Mouse (Mus musculus): ENCODE results near the gene Apof. TPM values are rescaled to one million over a fixed set of nuclear protein-coding genes. Genes with fewer than 3 reads are reported as not detected.
A peak's percentile ranks its signal among the peaks of the same experiment; 100 is the strongest.

Gene Apof
- polyA plus RNA-seq (2012; rRNA removed) = 0.25 TPM in 2 replicates

DNA sequence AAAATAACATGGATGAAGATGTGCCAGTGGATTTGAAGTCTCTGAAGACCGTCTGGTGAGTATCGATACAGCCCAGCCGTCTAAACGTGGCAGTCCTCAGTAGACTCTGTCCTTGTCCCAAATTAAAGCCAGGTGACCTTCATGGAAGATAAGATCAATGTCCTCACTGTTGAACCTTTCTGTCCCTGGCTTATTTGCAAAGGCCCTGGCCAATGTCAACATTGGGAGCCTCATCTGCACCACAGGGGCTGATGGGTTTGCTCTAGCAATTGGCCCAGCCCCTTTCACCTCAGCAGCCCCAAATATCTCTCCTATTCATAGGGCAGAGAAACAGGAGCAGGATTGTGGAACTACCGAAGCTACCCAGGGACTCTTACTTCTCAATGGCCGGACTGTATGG lies at the start of gene Apof:
TSS of gene Apof (plus strand) at position 301 of the 400 bp plus-strand sequence.
- no peak for DNase-seq (ENCODE audit: low spot score)

DNA sequence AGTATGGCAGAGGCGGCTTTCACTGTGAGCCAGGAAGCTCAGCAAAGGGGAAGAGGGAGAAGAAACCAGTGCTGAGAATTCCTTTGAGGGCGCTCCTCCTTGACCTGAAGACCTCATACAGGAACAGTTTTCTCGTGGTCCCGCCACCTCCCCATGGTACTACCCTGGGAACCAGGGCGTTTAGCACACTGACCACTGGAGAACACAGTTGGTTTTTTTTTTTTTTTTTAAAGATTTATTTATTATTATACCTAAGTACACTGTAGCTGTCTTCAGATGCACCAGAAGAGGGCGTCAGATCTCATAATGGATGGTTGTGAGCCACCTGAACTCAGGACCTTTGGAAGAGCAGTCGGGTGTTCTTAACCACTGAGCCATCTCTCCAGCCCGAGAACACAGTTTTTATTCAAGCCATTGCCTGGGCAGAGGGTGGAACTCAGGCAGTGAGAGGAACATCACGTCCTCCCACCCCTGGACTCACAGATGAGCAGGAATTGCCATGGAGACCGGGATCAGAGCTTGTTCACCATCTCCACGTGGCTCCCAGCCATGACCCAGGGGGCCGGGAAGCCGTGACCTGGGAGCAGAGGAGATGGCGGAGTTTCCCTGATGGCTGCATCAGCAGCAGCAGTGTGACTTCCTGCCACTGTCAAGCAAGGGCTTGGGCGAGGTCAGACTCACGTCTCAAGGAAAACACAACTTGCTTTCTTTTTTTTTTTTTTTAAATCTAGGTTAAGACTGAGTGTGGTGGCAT lies 46.8 kb upstream of the Apof start:
- DNase-seq (ENCODE audit: low spot score) = no peak

GRCm38 (mm10) chr10:128225064-128225463 lies 43.4 kb upstream of the Apof start:
- no peak for DNase-seq (ENCODE audit: low spot score)

- no peak for DNase-seq (ENCODE audit: low spot score)
Measured at GRCm38 (mm10) chr10:128225538-128225937, 42.9 kb upstream of the Apof start, which contains the start of gene Mip. Gene Mip (plus strand): TSS chr10:128225838.

DNA sequence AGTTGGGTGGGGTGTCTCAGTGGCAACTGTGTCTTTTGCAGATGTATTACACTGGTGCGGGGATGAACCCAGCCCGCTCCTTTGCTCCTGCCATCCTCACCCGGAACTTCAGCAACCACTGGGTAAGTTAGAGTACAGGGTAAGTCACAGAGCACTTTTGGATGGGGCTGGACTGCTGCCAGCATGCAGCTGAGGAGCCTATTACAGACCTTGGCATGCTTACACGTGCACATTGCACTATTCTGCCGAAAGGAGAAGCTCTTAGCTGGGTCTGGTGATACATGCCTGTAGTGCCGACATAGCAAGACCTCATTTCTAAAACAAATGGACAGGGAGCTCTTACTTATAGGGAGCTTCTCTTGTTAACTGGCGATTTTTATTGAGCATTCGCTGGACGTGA lies 40.9 kb upstream of the Apof start:
- DNase-seq (ENCODE audit: low spot score) = no peak

DNA sequence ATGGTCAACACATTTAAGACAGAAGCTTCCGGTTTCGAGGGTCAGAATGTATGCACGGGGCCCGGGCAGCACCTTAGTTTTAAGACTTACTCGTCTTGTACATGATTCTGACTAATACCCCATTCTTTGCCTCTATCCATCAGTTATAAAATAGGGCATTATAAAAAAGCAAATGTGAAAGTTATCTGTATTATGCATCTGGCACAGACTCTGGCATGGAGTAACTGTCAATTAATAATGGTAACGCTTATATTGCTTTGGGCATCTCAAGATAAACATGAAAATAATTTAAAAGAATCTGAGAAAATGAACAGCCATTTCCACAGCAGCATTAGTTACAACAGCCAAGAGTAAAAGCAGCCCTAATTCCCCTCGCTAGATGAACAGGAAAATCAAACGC lies 40.5 kb upstream of the Apof start:
- no peak for DNase-seq (ENCODE audit: low spot score)

DNA sequence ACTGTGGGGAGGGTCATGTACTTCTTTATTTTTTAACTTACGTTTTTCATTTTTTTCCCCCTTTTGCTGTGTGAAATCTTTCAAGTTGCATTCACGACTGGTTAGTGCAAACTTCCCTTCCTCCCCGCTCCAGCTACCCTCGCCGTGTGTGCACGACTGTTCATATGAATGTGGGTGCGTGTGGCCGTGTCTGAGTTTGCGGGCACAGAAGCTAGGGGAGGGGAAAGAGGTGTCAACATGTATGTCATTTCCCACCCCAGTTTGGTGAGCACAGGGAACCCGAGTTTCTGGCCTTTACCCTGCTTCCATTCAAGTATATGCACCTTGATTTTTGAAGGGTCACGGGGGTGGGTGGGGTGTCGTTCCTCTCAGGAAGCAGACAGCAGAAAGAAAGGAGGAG lies 37.9 kb upstream of the Apof start:
- no peak for DNase-seq (ENCODE audit: low spot score)

DNA sequence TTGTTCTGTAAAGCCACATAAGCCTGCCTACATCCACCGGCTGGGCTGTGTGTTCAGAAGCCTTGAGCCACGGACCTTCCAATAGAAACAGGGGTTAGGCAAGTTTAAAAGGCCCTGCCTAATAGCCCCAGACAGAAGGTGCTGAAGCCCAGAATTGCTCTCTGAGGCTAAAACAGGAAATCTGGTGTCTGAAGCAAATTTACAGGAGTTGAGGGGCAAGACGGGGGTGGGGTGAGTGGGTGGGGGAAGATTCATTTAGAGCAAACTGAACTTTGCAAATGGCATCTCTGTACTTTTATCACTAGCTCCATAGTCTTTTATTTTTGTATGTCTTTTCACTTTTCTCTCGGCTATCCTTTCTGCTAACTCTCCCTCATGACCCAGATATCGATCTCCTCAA lies 37.3 kb upstream of the Apof start:
- DNase-seq (ENCODE audit: low spot score) = no peak

GRCm38 (mm10) chr10:128231697-128232419 lies 36.6 kb upstream of the Apof start, which contains the start of gene Timeless:
Gene Timeless (plus strand): TSS chr10:128232065.
- DNase-seq (ENCODE audit: low spot score) = peak; percentile 97

DNA sequence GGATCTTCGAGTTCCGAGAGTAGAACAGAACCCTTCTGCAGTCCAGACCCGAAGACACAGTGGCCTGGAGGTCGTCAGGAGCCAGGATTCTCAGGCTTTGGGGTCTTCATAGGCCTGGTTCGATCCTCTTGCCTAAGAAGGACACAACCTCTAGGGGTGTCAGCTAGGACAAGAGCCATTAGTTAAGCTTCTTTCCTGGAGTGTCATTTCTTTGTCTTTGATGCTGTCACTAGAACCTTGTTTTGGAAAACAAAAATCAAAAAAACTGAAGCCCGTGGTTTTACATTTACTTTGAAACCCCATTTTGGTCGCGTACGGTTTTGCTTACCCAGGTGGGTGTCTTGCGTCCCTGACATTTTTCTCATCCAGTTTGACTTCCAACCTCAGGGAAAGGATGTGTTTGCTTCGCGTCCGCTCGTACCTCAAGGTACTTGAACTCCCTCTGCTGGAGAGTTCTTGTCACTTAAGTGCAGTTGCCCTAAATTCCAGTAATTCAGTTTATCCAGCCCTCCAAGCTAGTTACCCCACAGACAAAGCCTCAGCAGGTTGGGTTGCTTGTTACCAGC lies 36.0 kb upstream of the Apof start:
- no peak for DNase-seq (ENCODE audit: low spot score)

- no peak for DNase-seq (ENCODE audit: low spot score)
Measured at GRCm38 (mm10) chr10:128236321-128236720, 32.1 kb upstream of the Apof start.

- no peak for DNase-seq (ENCODE audit: low spot score)
Measured at GRCm38 (mm10) chr10:128237807-128238480, 30.5 kb upstream of the Apof start.

GRCm38 (mm10) chr10:128239140-128239539 lies 29.3 kb upstream of the Apof start:
- DNase-seq (ENCODE audit: low spot score) = no peak

- DNase-seq (ENCODE audit: low spot score) = no peak
Measured at GRCm38 (mm10) chr10:128240131-128240530, 28.3 kb upstream of the Apof start.

DNA sequence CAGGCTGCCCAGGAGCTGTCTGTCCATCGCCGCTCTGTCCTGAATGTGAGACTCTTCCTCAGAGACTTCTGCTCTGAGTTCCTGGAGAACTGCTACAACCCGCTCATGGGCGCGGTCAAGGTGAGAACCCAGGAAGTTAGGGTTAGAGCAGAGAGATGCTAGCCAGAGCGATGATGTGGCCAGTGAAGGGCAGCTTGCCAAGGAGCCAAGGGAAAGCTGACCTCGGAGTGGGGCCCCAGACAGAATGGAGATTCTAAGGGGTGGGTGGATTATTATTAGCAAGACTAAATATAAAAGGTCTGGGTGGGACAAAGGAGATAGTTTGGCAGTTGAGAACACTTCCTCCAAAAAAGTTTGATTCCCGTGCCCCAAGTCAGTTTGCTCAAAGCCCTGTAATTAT lies 25.2 kb upstream of the Apof start:
- no peak for DNase-seq (ENCODE audit: low spot score)

- DNase-seq (ENCODE audit: low spot score) = no peak
Measured at GRCm38 (mm10) chr10:128244121-128244520, 24.4 kb upstream of the Apof start.

DNA sequence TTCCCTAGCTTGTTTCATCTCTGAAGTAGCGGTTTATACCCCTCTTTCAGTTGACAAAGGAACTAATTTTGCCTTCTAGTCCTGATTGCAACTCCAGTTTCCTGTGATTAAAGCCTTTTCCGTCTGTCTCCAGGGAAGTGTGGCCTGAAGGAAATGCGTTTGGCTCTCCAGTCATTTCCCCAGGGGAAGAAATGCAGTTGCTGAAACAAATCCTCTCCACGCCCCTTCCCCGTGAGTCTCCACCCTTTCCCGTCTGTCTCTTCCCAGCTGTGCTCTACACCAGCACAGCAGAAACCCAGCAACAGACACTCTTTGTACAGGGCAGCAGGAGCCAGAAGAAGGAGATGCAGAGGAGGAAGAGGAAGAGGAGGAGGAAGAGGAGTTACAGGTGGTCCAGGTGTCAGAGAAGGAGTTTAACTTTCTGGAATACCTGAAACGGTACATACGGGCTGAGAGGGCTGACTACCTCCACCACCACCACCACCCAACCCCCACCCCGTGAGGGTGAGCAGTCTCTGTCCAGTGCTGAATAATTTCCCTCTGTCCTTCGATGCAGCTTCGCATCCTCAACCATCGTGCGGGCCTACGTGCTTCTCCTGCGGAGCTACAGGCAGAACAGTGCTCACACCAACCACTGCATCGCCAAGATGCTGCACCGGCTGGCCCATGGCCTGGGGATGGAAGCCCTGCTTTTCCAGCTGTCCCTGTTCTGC lies 21.3 kb upstream of the Apof start:
- DNase-seq (ENCODE audit: low spot score) = no peak

- no peak for DNase-seq (ENCODE audit: low spot score)
Measured at GRCm38 (mm10) chr10:128250565-128250964, 17.9 kb upstream of the Apof start.

DNA sequence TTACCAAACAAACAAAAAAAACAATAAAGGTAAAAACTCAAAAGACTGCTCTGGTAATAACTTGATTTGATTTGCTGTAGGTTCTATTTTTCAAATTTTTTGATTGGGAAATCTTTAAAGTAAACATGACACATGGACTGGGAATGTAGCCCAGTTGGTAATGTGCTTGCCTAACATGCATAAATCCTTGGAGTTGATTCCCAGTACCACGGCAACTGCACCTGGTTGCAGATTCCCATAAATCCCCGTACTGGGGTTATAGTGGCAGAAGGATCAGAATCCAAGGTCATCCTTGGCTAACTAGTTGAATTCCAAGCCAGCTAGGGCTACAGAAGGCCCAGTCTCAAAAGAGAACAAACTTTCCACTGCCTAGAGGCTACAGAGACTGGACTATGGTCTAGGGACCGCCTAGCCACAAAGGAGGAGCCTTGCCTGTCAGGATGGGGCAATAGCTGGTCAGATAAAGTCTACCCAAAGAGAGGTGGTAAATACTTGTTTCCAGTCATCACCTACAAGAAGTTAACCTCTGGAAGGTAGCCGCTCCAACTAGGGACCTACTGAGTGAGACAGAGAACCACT lies 14.7 kb upstream of the Apof start, which contains the start of gene Apon:
TSS of gene Apon (plus strand) at position 420 of the 579 bp plus-strand sequence.
- DNase-seq (ENCODE audit: low spot score) = no peak

GRCm38 (mm10) chr10:128255925-128256324 lies 12.5 kb upstream of the Apof start:
- no peak for DNase-seq (ENCODE audit: low spot score)

- no peak for DNase-seq (ENCODE audit: low spot score)
Measured at GRCm38 (mm10) chr10:128256328-128256727, 12.1 kb upstream of the Apof start.
